Mouse (Mus musculus) brain, embryonic 14.5 days (tissue): ENCODE results near the gene Fam71a.

Source experiments
- CTCF ChIP-seq: fragments of 200-500 bp; IDR thresholded peaks from 2 replicates; pipeline ENCODE4 v1.5.1; 2012; ENCODE audit warnings: inconsistent platforms, mild to moderate bottlenecking, moderate library complexity, borderline replicate concordance; ENCODE audit not compliant: insufficient read depth, insufficient read length; ENCODE audit errors: extremely low read depth
- POLR2A ChIP-seq: fragments of 200-500 bp; IDR thresholded peaks from 2 replicates; pipeline ENCODE4 v1.6.1; 2012; ENCODE audit warnings: mild to moderate bottlenecking, inconsistent platforms, borderline replicate concordance; ENCODE audit not compliant: poor library complexity, insufficient read depth, insufficient read length, severe bottlenecking; ENCODE audit errors: extremely low read depth

- TF ChIP-seq CTCF, result no peak
- no peak for TF ChIP-seq POLR2A
Measured at GRCm38 (mm10) chr1:191192213-191192612, 27.6 kb upstream of the Fam71a start.
